Mouse (Mus musculus): Measurements from ENCODE around the gene Tasp1.
"Not testable (repeated sequence)": the region's sequence is repeated elsewhere in the genome, so short reads cannot be mapped to it uniquely, and the experiment has no call there.

The Tasp1 gene

GRCm38 (mm10) chr2:140066353-140067314 lies at the start of gene Tasp1:
Gene Tasp1 (minus strand): TSS chr2:140066805.
- DNase-seq, result peak; percentile 90 to 96

GRCm38 (mm10) chr2:140113851-140114250 lies 47.2 kb upstream of the Tasp1 start:
- DNase-seq, result no peak

- no peak for DNase-seq
These were observed 42.3 kb upstream of the Tasp1 start for GRCm38 (mm10) chr2:140108945-140109344.

DNA sequence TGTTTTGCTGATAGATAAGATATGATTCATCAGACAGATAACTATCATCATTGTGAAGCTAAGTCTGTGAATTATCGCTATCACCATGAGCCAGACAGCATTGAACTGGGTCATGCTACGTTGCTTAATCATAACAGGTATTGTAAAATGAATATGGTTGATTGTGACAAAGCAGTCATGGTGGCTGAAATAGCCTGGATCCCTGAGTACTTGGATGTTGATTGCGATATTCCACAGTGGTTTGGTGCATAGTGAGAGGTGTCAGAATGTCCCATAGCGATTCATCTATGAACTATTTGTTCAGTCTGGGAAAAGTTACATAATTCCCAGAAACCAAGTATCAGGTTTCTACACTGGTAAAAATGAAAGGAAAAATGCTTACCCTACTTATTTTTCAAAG lies 41.0 kb upstream of the Tasp1 start:
- DNase-seq, result no peak

DNA sequence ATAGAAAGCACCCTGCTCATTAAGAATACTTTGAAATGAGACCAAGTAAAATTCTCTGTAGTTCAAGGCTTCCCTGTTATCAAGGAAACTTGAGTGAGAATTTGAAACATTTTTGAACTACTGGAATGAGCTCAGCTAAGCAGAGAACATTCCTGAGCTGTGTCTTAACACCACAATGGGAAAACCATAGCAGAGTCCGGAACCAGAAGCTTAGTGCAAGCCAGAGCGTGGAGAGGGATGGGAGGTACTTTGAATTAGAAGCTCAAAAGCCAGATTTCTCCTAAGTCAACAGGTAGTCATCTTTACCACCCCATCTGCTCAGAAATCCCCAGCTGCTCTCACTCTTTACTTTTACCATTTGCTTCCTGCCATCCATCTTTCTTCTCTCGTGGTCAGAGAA lies 38.3 kb upstream of the Tasp1 start:
- no peak for DNase-seq

DNA sequence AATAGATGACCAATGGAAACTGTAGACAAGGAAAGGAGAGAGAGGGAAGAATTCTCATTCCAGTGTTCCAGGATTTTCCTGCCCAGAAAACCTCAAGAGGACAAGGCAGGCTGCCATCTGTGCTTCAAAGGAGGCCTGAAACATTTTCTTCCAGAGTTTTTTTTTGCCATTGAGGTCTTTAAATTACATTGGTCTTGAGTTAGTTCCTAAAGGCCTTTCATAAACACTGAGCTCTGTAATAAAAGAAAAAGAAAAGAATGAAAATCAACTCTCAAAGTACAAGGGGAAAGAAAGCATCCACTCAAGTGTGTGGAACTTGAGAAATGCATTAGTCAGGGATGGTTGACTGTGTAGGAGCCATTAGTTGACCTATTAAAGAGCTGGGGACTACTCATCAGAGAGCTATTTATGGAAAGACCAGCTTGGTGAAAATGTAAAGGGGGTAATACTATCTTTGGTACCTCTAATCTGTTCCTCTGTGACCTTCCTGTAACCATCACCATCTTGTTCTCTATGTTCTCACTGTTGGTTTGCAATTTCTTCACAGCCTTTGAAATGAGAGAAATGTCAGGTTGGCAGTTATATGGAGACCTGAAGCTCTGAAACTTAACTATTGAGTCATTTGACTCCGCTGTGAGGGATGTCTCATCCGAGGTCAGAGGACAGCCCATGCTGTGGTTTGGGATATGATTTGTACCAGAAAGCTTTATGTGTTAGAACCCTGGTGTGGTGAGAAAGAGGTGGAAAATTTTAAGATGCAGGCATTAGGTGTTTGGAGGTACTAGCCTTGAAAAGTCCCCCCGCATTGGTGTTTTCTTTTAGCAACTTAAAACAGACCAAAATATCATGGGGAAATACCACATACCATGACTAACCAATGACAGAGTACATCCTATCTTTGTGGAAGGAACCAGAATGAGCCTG lies 34.2 kb upstream of the Tasp1 start:
- no peak for DNase-seq

GRCm38 (mm10) chr2:140099971-140100370 lies 33.4 kb upstream of the Tasp1 start:
- DNase-seq, result no peak

DNA sequence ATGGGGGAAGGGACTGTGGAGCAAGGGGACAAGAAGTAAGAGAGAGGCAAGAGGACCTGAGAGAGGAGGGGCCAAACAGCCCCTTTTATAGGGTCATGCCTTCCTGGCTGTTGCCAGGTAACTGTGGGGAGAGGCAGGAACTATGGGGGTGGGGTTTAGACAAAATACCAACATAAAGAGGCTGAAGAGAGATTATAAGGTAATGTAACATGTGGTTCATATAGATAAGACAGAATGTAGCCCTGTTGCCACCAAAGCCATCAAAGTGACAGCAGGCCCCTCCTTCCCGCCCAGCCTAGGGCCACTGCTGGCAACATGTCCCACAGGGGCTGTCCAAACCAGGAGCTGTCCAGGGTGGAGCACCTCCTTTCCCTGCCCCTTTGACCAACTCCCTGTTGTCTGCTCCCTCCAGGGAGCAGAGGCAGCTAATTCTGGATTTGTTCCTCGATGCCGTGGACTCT lies 30.6 kb upstream of the Tasp1 start:
- no peak for DNase-seq

DNA sequence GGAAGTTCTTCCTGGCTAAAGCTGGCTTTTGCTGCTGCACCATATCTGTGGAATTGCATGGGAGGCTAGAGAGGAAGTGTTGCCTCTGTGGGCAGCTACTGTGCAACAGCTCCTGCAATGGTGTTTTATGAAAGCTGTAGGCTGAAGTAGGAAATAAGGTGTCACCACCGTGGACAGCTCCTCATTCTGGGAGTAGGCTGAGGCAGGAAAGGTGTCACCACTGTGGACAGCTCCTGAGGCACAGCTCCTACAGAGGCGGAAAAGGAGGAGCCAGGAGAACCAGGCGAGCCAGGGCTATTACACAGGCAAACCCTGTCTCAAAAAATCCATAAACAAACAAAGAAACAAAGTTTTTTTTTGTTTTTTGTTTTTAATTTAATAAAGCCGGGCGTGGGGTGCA lies 29.4 kb upstream of the Tasp1 start:
- no peak for DNase-seq

- DNase-seq, result no peak
These were observed 26.8 kb upstream of the Tasp1 start for GRCm38 (mm10) chr2:140093433-140093832.

GRCm38 (mm10) chr2:140084245-140084644 lies 17.6 kb upstream of the Tasp1 start:
- DNase-seq, result no peak

DNA sequence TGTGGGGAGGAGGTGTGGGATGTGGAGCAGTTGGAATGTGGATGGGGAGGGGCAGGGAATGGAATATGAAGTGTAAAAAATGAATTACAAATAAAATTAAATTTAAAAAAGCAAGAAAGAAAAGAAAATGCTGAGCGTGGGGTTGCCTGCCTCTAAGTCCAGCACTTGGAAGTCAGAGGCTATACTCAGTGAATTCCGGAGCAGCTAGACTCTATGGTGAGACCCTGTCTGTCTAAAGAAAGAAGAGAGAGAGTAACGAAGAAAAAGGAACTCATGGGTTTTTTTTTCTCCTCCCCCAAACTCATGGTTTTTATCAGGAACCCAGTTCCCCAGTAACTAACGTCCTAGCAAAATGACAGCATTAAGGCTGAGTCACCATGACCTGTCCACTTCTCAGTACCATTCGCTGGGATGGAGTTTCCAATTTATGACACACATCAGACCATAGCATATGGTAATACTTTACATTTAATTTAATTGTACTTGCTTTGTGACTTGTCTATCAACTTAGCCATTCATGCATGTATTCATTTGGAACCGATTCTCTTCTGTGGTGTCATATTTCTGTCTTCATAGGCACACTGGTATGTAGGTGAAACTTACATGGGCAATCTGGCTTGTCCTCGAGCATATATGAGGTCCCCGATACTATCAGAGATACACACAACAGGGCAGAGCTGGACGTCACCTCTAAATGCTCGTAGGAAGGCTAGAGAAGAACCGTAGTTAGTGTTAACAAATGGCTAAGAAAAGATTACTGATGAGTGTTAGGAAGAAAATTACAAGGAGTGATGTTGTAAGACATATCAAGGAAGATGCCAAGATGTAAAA lies 14.4 kb upstream of the Tasp1 start:
- no peak for DNase-seq

GRCm38 (mm10) chr2:140079284-140079683 lies 12.7 kb upstream of the Tasp1 start:
- DNase-seq, result not testable (repeated sequence)

DNA sequence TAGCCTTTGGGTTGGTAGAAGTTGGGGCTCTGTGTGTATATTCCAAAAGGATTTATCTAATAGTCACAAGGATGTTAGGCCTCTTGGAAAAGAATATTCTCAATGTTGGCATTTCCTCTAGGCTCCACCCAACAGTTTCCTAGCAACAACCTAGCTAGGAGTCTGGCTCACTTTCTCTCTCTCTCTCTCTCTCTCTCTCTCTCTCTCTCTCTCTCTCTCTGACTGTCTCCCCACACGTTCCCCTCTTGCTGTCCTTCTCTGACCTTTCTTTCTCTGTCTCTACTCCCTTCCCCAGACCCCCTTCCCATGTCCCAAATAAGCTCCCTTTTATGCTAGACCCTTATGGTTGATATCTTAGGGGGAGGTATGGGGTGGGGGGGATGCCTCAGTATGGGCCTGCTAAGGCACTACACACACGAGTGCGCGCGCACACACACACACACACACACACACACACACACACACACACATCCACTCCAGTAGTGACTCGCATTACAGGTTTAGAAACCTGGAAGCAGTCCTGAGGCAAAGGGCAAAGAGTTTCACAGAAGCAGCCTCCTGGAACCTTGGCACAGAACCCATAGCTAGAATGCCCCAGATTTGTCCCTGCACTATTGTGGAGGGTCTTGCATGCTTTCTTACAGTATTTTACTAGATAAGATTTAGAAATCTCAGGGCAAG lies 12.1 kb upstream of the Tasp1 start:
- DNase-seq, result no peak

GRCm38 (mm10) chr2:140077476-140077875 lies 10.9 kb upstream of the Tasp1 start:
- no peak for DNase-seq

DNA sequence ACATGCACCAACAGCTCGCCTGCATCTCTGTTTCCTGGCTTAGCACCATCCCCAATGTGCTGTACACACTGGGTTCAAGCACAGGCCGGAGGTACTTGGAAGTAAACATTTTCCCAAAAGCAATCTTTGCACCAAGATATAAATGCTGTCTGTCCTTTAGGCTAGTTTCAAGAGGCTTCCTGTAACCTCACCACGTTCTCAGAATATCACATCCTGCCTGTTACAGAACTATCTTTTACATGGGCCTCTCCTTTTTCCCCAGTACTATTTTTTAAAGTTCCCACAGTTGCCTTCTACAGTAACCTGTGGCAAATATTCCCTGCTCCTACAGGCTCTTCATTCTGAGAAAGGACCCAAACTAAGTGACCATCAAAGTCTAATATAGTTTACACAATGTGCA lies 8.5 kb upstream of the Tasp1 start:
- no peak for DNase-seq

GRCm38 (mm10) chr2:140067516-140067915 lies 911 bp upstream of the Tasp1 start:
- DNase-seq, result no peak

GRCm38 (mm10) chr2:140065676-140066075 lies 929 bp downstream of the Tasp1 start:
- peak; percentile 9 to 15 for DNase-seq

GRCm38 (mm10) chr2:140061481-140061880 lies 5.1 kb downstream of the Tasp1 start:
- no peak for DNase-seq

DNA sequence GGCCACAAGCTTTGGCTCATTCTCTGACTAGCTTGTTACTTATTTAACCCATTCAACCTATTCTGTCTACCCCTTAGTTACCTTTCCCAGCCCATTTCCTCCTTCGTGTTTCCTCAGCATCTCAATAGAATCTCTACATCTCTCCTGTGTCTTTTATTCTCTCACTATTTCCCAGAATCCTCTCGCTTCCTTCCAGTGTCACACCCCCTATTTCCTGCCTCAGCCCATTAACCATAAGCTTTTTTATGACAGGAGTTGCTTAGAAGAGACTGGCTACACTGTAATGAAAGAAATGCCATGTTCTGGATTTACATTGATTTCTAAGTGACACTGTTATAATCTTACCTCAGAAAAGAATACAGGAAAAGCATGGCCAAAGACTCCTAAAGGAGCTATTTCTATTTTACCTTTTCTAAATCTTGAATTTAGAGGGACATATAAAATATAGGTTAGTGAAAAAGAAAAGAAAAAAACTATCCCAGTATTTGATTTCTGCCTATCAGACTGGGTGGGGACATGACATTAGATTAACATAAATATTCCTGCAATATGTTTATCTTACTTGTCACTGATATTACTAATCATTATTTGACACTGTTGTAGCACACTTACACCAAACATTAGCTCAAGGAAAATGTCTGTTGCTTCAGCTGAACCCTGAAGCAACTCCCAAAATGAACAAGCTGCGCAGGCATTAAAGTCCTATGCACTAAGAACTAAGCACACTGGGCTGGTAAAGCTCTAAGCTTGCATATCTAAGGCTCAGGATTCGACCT lies 6.3 kb downstream of the Tasp1 start:
- no peak for DNase-seq

DNA sequence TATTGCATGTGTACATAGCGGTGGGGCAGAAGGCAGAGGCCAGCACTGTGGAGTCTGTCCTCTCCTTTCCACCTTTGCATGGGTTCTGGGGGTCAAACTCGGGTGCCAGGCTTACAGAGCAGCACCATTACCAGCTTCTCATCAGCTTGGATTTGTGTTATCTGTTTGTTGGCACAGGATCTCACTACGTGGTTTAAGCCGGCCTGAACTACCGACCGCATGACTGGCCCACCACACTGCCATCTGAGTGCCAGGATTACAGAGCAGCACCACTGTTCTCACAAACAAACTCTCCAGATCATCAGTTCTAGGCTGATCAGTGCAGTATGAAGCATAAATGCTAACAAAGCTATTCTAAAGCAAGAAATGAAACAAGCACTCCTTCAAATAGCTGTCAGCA lies 8.5 kb downstream of the Tasp1 start:
- DNase-seq, result no peak

Measured in cerebellum, adult 18-20 months (tissue).